Mouse (Mus musculus) natural killer cell, adult 2 months (primary cell): ENCODE measurements around the gene Tatdn2.
"Not testable (repeated sequence)": the region's sequence is repeated elsewhere in the genome, so short reads cannot be mapped to it uniquely, and the experiment has no call there.

Experiments
- DNase-seq, 2 experiments: peaks; one replicate each; pipeline ENCODE4 v3.0.0; 2022; ENCODE audit warnings: low spot score in 2 of 2

Gene Tatdn2

GRCm38 (mm10) chr6:113713389-113713788 is 16.5 kb downstream of the Tatdn2 start:
- not testable (repeated sequence) for DNase-seq

GRCm38 (mm10) chr6:113714276-113714675 is 17.4 kb downstream of the Tatdn2 start:
- no peak for DNase-seq

- no peak for DNase-seq
These were observed 17.9 kb downstream of the Tatdn2 start for GRCm38 (mm10) chr6:113714797-113715196.

GRCm38 (mm10) chr6:113717541-113717940 is 20.7 kb downstream of the Tatdn2 start:
- no peak for DNase-seq

- no peak for DNase-seq
These were observed 23.0 kb downstream of the Tatdn2 start, which contains the start of gene Ghrl for GRCm38 (mm10) chr6:113719878-113720277. Ghrl (minus strand) TSS chr6:113719880.

- DNase-seq: no peak
These were observed 24.2 kb downstream of the Tatdn2 start for GRCm38 (mm10) chr6:113721061-113721460.

- DNase-seq: no peak
These were observed 31.3 kb downstream of the Tatdn2 start for GRCm38 (mm10) chr6:113728181-113728580.

- DNase-seq: no peak
These were observed 34.4 kb downstream of the Tatdn2 start for GRCm38 (mm10) chr6:113731296-113731695.

- DNase-seq: no peak
These were observed 40.6 kb downstream of the Tatdn2 start for GRCm38 (mm10) chr6:113737318-113738046.

GRCm38 (mm10) chr6:113740236-113741217 is 43.7 kb downstream of the Tatdn2 start, which contains the start of gene Sec13:
Sec13 (minus strand) TSS chr6:113740743.
- peak; percentile 75 to 85 for DNase-seq

- no peak for DNase-seq
These were observed 44.6 kb downstream of the Tatdn2 start for GRCm38 (mm10) chr6:113741425-113741824.

- DNase-seq: no peak
These were observed 45.5 kb downstream of the Tatdn2 start for GRCm38 (mm10) chr6:113742321-113742720.

GRCm38 (mm10) chr6:113743111-113743510 is 46.3 kb downstream of the Tatdn2 start:
- no peak for DNase-seq

- no peak for DNase-seq
These were observed 48.3 kb downstream of the Tatdn2 start for GRCm38 (mm10) chr6:113745117-113745516.

- DNase-seq: no peak
These were observed 50.4 kb downstream of the Tatdn2 start for GRCm38 (mm10) chr6:113747284-113747683.

GRCm38 (mm10) chr6:113748351-113748750 is 51.5 kb downstream of the Tatdn2 start:
- DNase-seq: no peak

- DNase-seq: no peak
These were observed 52.4 kb downstream of the Tatdn2 start for GRCm38 (mm10) chr6:113749119-113749685.
